Mouse (Mus musculus) pancreas, adult 10 weeks (tissue): Measurements from ENCODE around the gene Chia1. TPM values are rescaled to one million over a fixed set of nuclear protein-coding genes. Genes with fewer than 3 reads are reported as not detected.

Experiments used
- polyA plus RNA-seq: library from polyadenylated mRNA; stranded (reverse); fragments of 350-450 nt; fragmentation: Illumina TruSeq; extraction: RNeasy Lipid Tissue Mini Kit (QIAGEN cat#74804); gene quantifications from one replicate; pipeline ENCODE4 v1.2.3, GENCODE M21; 2015; ENCODE audit warnings: low read depth, low replicate concordance; ENCODE audit not compliant: insufficient read depth

Gene Chia1
- not detected for polyA plus RNA-seq

GRCm38 (mm10) chr3:106112929-106113328 is at the start of gene Chia1:
Chia1 (plus strand) TSS chr3:106113229.

GRCm38 (mm10) chr3:106167464-106167863 is 54.4 kb downstream of the Chia1 start, which contains the start of gene Chil3:
Chil3 (minus strand) TSS chr3:106167564.

Other genes with a start within 250 kb of the Chia1 start
- not detected for gene Adora3, start 242.4 kb upstream of the Chia1 start, polyA plus RNA-seq
- 2.9 TPM for gene Tmigd3, start 242.3 kb upstream of the Chia1 start, polyA plus RNA-seq
- gene I830077J02Rik, start 180.6 kb upstream of the Chia1 start, polyA plus RNA-seq: not detected
- 7.1 TPM for gene Wdr77, start 153.9 kb upstream of the Chia1 start, polyA plus RNA-seq
- 41.3 TPM for gene Atp5f1, start 153.1 kb upstream of the Chia1 start, polyA plus RNA-seq
- 1.5 TPM for gene Ovgp1, start 139.5 kb upstream of the Chia1 start, polyA plus RNA-seq
- gene Pifo, start 98.6 kb upstream of the Chia1 start, polyA plus RNA-seq: not detected
- gene Chil5, start 80.4 kb upstream of the Chia1 start, polyA plus RNA-seq: not detected
- not detected for gene Chil3, start 54.3 kb downstream of the Chia1 start, polyA plus RNA-seq
- not detected for gene Chil4, start 106.3 kb downstream of the Chia1 start, polyA plus RNA-seq